Mouse (Mus musculus) heart, embryonic 15.5 days (tissue): ENCODE measurements around the gene Tfap2a. TPM values are rescaled to one million over a fixed set of nuclear protein-coding genes. Genes with fewer than 3 reads are reported as not detected.

Experiments used
- ATAC-seq: fragments of 200-750 bp; cut with Nextera tagmentation; replicated peaks from 2 replicates; pipeline ENCODE4 v1.8.0; 2017; ENCODE audit warnings: low read depth, moderate TSS enrichment; ENCODE audit not compliant: insufficient number of reproducible peaks, insufficient read depth, low FRiP score
- H3K27ac ChIP-seq: fragments of 300-500 bp; sonication (generic); 2 replicates; pipeline ENCODE4 v1.5.1; 2015; ENCODE audit warnings: mild to moderate bottlenecking, inconsistent platforms
- H3K27me3 ChIP-seq: fragments of 300-500 bp; sonication (generic); 2 replicates; pipeline ENCODE4 v1.6.1; 2015; ENCODE audit warnings: inconsistent platforms
- H3K36me3 ChIP-seq: fragments of 300-500 bp; sonication (generic); 2 replicates; pipeline ENCODE4 v1.6.1; 2015; ENCODE audit warnings: mild to moderate bottlenecking, inconsistent platforms
- H3K4me1 ChIP-seq: fragments of 300-500 bp; sonication (generic); replicated peaks from 2 replicates; pipeline ENCODE4 v1.6.1; 2015; ENCODE audit warnings: inconsistent platforms
- H3K4me2 ChIP-seq: fragments of 300-500 bp; sonication (generic); 2 replicates; pipeline ENCODE4 v1.6.1; 2015; ENCODE audit warnings: inconsistent platforms, mild to moderate bottlenecking, moderate library complexity
- H3K4me3 ChIP-seq: fragments of 300-500 bp; sonication (generic); 2 replicates; pipeline ENCODE4 v1.5.1; 2015; ENCODE audit warnings: mild to moderate bottlenecking, inconsistent platforms
- H3K9ac ChIP-seq: fragments of 300-500 bp; sonication (generic); 2 replicates; pipeline ENCODE4 v1.6.1; 2015; ENCODE audit warnings: mild to moderate bottlenecking, inconsistent platforms
- H3K9me3 ChIP-seq: fragments of 300-500 bp; sonication (generic); replicated peaks from 2 replicates; pipeline ENCODE4 v1.6.1; 2016; ENCODE audit warnings: inconsistent platforms
- WGBS: fragments of 180-500 bp; shearing (Covaris S2); methylation state at CpG from one replicate; pipeline ENCODE4 v1.1.7; 2015; ENCODE audit warnings: mixed read lengths; 5-methylcytosine and 5-hydroxymethylcytosine counted together
- polyA plus RNA-seq: library from polyadenylated mRNA; unstranded; fragments of >200 nt; fragmentation: Nextera tagmentation; extraction: Ambion mirVana; gene quantifications from 2 replicates; pipeline ENCODE4 v1.2.1, GENCODE M21; 2015

The Tfap2a gene
- polyA plus RNA-seq, 1 experiment from 2014 or later = 0.08 TPM

- no peak for ATAC-seq
- no peak overlapping the region for H3K9ac ChIP-seq
Observed at GRCm38 (mm10) chr13:40723598-40723920, 14.6 kb downstream of the Tfap2a start.

GRCm38 (mm10) chr13:40722741-40723597, 15.2 kb downstream of the Tfap2a start:
- Histone ChIP-seq H3K4me3 (peak overlapping the region; percentile 58), H3K36me3 (no peaks in the 10 kb centered on the region), H3K27me3 (peaks cover 84% of the 10 kb centered on the region), H3K4me1 (peaks cover 4% of the 10 kb centered on the region), H3K9ac (peak overlapping the region; percentile 45), H3K4me2 (peak overlapping the region; percentile 86), H3K9me3 (no peaks in the 10 kb centered on the region), H3K27ac (peak overlapping the region; percentile 37; the same call in 1 of the 2 replicates)
- under 1% methylated on average over 70 of the region's 70 CpGs for WGBS
- ATAC-seq = peak; percentile 95

More at GRCm38 (mm10) chr13:40723598-40723920, 14.6 kb downstream of the Tfap2a start:
- H3K4me1 ChIP-seq = peaks cover 4% of the 10 kb centered on the region
- H3K27me3 ChIP-seq = peaks cover 84% of the 10 kb centered on the region
- H3K4me3 ChIP-seq = peak overlapping the region; percentile 58
- no peaks in the 10 kb centered on the region for H3K9me3 ChIP-seq
- peak overlapping the region; percentile 86 for H3K4me2 ChIP-seq
- no peak overlapping the region for H3K27ac ChIP-seq
- no peaks in the 10 kb centered on the region for H3K36me3 ChIP-seq
- 14% methylated on average over 5 of the region's 5 CpGs for WGBS

GRCm38 (mm10) chr13:40719741-40720082, 18.5 kb downstream of the Tfap2a start:
- Histone ChIP-seq H3K9ac (no peak overlapping the region), H3K4me2 (no peak overlapping the region), H3K4me1 (peaks cover 8% of the 10 kb centered on the region), H3K4me3 (no peak overlapping the region), H3K9me3 (no peaks in the 10 kb centered on the region), H3K27ac (no peak overlapping the region), H3K36me3 (no peaks in the 10 kb centered on the region), H3K27me3 (peaks cover 85% of the 10 kb centered on the region)
- WGBS = 23% methylated on average over 9 of the region's 9 CpGs
- no peak for ATAC-seq

GRCm38 (mm10) chr13:40719066-40719740, 19.0 kb downstream of the Tfap2a start:
- no peak overlapping the region for H3K9ac ChIP-seq
- H3K4me3 ChIP-seq = no peak overlapping the region
- H3K27ac ChIP-seq = no peak overlapping the region
- no peaks in the 10 kb centered on the region for H3K36me3 ChIP-seq
- H3K27me3 ChIP-seq = peaks cover 85% of the 10 kb centered on the region
- ATAC-seq = no peak
- H3K4me1 ChIP-seq = peaks cover 8% of the 10 kb centered on the region
- no peak overlapping the region for H3K4me2 ChIP-seq
- 28% methylated on average over 14 of the region's 14 CpGs for WGBS
- H3K9me3 ChIP-seq = no peaks in the 10 kb centered on the region

- no peak for ATAC-seq
- Histone ChIP-seq H3K9me3 (no peaks in the 10 kb centered on the region), H3K36me3 (no peaks in the 10 kb centered on the region), H3K27ac (no peak overlapping the region), H3K9ac (no peak overlapping the region), H3K27me3 (peaks cover 94% of the 10 kb centered on the region), H3K4me3 (peak overlapping the region; percentile 10; the same call in 1 of the 2 replicates), H3K4me2 (peak overlapping the region; percentile 41), H3K4me1 (peaks cover 5% of the 10 kb centered on the region)
- WGBS = 9% methylated on average over 32 of the region's 37 CpGs
Observed at GRCm38 (mm10) chr13:40716771-40717716, 21.1 kb downstream of the Tfap2a start.

DNA sequence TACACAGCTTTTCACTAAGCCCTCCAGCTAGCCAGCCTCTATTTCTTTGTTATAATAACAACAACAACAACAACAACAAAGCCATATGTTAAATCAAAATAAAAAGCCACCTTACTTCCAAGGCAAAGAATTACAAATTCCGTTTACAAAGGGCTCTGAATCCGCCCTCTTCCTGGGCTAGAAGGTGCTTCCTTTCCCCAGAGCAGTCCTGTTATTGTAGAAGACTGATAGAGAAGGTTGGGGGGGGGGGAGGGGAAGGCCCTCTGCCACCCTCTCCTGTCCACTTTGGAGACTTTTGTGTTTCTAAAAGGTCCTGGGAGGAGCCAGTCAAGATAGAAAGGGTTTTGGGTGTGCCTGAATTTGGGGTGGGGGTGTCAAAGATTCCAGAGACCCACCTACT, 23.6 kb downstream of the Tfap2a start:
- WGBS = 2% methylated on average over 2 of the region's 2 CpGs
- H3K27ac ChIP-seq = no peak overlapping the region
- ATAC-seq = no peak
- peaks cover 97% of the 10 kb centered on the region for H3K27me3 ChIP-seq
- H3K9me3 ChIP-seq = no peaks in the 10 kb centered on the region
- H3K4me3 ChIP-seq = no peak overlapping the region
- H3K36me3 ChIP-seq = no peaks in the 10 kb centered on the region
- no peak overlapping the region for H3K4me2 ChIP-seq
- H3K9ac ChIP-seq = no peak overlapping the region
- peaks cover 5% of the 10 kb centered on the region for H3K4me1 ChIP-seq

GRCm38 (mm10) chr13:40713681-40714080, 24.5 kb downstream of the Tfap2a start:
- WGBS = 9% methylated on average over 5 of the region's 5 CpGs
- no peak overlapping the region for H3K4me3 ChIP-seq
- H3K36me3 ChIP-seq = no peaks in the 10 kb centered on the region

GRCm38 (mm10) chr13:40713241-40713640, 24.9 kb downstream of the Tfap2a start:
- no peak overlapping the region for H3K27ac ChIP-seq
- no peak overlapping the region for H3K4me2 ChIP-seq
- H3K27me3 ChIP-seq = peaks cover 97% of the 10 kb centered on the region
- H3K4me3 ChIP-seq = no peak overlapping the region
- ATAC-seq = no peak
- H3K4me1 ChIP-seq = peaks cover 7% of the 10 kb centered on the region
- H3K9ac ChIP-seq = no peak overlapping the region
- H3K9me3 ChIP-seq = no peaks in the 10 kb centered on the region
- H3K36me3 ChIP-seq = no peaks in the 10 kb centered on the region
- WGBS = 12% methylated on average over 4 of the region's 4 CpGs

More at GRCm38 (mm10) chr13:40713681-40714080, 24.5 kb downstream of the Tfap2a start:
- Histone ChIP-seq H3K9ac (no peak overlapping the region), H3K27ac (no peak overlapping the region), H3K4me2 (no peak overlapping the region), H3K4me1 (peaks cover 7% of the 10 kb centered on the region), H3K27me3 (peaks cover 97% of the 10 kb centered on the region), H3K9me3 (no peaks in the 10 kb centered on the region)
- no peak for ATAC-seq

GRCm38 (mm10) chr13:40712526-40712832, 25.7 kb downstream of the Tfap2a start:
- 8% methylated on average over 4 of the region's 4 CpGs for WGBS
- no peak overlapping the region for H3K4me2 ChIP-seq
- H3K4me3 ChIP-seq = no peak overlapping the region
- H3K9ac ChIP-seq = no peak overlapping the region
- H3K9me3 ChIP-seq = no peaks in the 10 kb centered on the region
- H3K27ac ChIP-seq = no peak overlapping the region
- no peak for ATAC-seq
- peaks cover 7% of the 10 kb centered on the region for H3K4me1 ChIP-seq
- peaks cover 97% of the 10 kb centered on the region for H3K27me3 ChIP-seq
- no peaks in the 10 kb centered on the region for H3K36me3 ChIP-seq

- ATAC-seq = no peak
- H3K9ac ChIP-seq = no peak overlapping the region
- peaks cover 5% of the 10 kb centered on the region for H3K4me1 ChIP-seq
- no peak overlapping the region for H3K4me3 ChIP-seq
- no peaks in the 10 kb centered on the region for H3K9me3 ChIP-seq
- no peak overlapping the region for H3K27ac ChIP-seq
- WGBS = 3% methylated on average over 7 of the region's 7 CpGs
- peaks cover 97% of the 10 kb centered on the region for H3K27me3 ChIP-seq
- H3K36me3 ChIP-seq = no peaks in the 10 kb centered on the region
- no peak overlapping the region for H3K4me2 ChIP-seq
Observed at GRCm38 (mm10) chr13:40711661-40712525, 26.3 kb downstream of the Tfap2a start.
